Mouse (Mus musculus): ENCODE measurements around the gene Bub3.

DNA sequence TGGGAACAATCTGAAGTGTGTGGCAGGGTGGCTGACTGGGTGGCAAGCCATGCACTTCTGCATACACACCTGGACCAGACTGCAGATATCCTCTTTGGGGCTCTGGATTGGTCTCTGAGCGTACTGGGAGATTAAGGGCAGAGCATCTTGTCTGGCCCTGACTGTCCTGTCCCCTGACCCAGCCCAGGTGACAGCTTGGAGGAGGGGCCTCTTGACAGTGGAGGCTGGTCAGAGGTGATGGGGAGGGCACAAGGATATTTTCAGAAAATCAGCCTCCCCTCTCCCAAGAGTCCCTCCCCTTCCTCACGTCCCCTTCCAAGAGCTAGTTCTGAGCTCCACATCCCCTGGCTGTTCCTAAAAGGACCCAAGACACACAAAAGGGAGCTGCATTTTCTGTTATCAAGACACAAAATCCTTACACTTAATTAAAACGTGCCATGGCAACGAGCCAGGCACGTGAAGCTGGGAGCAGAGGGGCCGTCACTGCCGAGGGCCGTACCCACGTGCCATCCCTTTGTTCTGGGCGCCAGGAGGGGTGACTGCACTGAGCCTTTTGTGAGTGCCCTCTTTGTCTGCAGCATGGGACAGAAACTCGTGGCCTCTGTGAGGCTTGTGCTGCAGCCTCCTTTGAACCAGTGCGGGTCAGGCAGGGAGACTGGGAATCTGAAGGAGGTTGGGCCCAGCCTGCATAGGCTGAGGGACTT, 37.9 kb downstream of the Bub3 start:
- TF ChIP-seq CTCF (IDR thresholded peaks at IDR 0.05; ENCODE audit: extremely low read depth, insufficient read depth, insufficient read length, insufficient replicate concordance) (no peak), POLR2A (IDR thresholded peaks at IDR 0.05; ENCODE audit: low read depth, low read length) (no peak)
